Mouse (Mus musculus) retina, adult 2 months (tissue): Measurements from ENCODE around the gene Yipf3.

Experiments used
- DNase-seq: peaks from one replicate; pipeline ENCODE4 v3.0.0-alpha.2; 2012; ENCODE audit warnings: low read depth, low spot score

The Yipf3 gene

GRCm38 (mm10) chr17:46247512-46248188 lies at the start of gene Yipf3, which contains the start of gene Polr1c:
Gene Yipf3, plus strand, starts transcription at chr17:46248080.
Gene Polr1c, minus strand, starts transcription at chr17:46248054.
- DNase-seq, result peak; percentile 83

GRCm38 (mm10) chr17:46201151-46201550 lies 46.7 kb upstream of the Yipf3 start:
- DNase-seq, result no peak

GRCm38 (mm10) chr17:46202421-46203071 lies 45.3 kb upstream of the Yipf3 start, which contains the start of the genes Polh and Xpo5:
Gene Polh, minus strand, starts transcription at chr17:46202645.
Gene Xpo5, plus strand, starts transcription at chr17:46202782.
- peak; percentile 90 for DNase-seq

DNA sequence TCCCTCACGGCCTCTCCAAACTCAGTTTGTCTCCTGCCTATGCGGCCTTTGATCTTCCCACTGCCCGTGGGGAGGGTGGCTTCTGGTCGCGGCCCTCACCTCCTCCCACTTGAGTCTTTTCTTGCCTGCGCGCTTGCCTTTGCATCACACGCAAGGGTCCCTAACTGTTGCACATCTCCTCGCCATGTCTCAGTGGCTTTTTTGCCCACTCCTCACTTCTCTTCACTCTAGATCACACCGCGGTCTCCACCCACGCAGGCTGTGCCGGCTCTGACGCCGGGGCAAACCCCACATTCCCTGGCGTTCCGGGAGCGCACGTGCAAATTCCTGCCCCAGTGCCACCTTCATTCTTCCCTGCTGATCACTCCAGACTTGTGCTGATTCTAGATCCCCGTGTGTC lies 44.8 kb upstream of the Yipf3 start:
- no peak for DNase-seq

DNA sequence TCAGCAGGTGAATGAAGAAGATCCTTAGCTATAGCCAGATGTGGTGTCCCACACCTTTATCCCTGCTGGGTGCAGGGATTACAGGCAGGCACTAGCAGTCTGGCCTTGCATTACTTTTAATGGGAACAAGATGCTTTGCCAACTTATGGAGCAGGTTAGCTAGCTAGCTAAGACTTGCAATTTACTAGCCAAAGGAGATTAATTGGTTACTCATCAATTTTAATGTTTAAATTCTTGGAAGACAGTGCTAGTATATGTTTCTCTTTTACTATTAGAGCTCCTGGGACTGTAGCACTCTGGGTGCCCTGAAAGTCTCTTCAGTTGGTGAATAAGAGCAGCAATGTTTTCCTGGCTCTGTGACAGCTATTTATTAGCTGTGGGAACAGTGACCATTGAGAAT lies 41.2 kb upstream of the Yipf3 start:
- no peak for DNase-seq

DNA sequence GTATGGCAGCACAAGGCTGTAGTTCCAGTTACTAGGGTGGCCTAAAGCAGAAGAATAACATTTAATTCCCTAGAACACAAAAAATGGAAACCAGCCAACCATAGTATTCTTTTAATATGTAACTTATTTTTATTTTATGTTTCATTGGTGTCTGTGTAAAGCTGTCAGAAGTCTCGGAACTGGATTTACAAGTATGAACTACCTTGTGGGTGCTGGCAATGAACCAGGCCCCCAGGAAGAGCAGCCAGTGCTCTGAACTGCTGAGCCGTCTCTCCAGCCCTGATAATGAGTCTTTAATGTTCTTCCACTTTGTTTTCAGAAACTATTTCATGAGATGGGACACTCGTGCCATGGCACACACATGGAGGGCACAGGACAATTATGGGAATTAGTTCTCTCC lies 37.3 kb upstream of the Yipf3 start:
- no peak for DNase-seq

DNA sequence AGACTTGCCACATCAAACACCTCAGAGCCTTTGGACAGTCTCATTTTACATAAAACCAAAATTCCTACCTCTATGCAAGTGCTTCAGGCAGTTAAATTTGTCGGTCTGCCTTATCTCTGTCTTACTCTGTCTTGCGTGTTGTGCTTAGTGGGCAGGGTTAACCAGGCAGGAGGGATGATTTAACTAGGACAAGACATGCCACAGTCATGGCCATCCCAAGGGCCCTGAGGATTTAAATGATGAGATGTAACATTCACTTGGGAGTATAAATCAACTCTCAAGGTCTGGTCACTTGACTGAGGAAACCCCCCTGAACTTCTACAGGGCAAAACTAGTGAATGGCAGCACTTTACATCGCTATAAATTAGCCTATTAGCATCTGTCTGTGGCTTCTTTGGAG lies 26.3 kb upstream of the Yipf3 start:
- no peak for DNase-seq

DNA sequence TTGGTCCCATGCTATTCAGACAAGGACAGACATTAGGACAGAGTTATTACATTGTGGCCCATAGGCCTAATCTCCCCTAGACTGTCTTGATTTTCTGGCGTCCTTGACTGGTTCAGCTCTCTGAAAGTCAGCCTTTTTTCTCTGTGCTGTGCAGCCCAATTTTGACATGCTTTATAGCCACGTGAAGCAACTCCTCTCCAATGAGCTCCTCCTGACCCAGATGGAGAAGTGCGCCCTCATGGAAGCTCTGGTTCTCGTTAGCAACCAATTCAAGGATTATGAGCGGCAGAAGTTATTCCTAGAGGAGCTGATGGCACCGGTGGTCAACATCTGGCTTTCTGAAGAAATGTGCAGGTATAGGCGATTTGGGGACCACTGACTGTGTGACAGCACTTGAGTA lies 20.3 kb upstream of the Yipf3 start:
- DNase-seq, result no peak

DNA sequence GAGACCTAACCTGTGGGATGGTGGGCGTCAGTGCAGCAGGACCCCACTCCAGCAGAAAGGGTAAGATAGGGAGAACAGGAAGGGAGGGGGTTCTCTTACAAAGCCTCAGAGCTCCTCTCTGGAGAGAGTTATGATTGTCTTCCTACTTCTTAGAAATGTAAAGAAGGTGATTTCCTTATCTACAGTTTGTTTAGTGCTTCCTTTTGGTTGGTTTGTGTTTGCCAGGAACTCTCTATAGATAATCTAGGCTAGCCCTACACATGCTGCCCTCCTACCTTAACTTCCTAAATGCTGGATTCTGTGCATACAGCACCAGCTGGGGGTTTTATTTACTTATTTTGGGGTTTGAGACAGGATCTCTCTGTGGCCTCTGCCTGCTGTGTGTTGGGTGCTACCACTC lies 11.8 kb upstream of the Yipf3 start:
- DNase-seq, result no peak

DNA sequence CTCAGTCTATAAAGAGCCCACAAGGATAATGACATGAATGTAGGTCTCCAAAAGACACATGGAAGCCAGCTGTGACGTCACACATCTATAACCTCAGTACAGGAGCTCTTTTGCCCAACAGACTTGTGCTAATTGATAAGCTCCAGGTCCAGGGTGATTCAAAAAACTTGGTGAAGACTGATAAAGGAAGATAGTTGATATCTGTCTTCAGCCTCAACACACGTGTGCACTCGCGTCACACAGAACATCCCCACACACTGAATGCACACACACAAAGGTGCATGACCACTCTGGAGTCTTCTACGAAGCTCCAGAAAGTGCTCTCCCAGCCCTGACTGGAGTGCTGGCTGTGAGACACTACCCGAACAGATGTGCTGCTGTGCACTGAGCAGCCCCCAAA lies 10.8 kb upstream of the Yipf3 start:
- no peak for DNase-seq

GRCm38 (mm10) chr17:46237480-46237879 lies 10.4 kb upstream of the Yipf3 start:
- no peak for DNase-seq

DNA sequence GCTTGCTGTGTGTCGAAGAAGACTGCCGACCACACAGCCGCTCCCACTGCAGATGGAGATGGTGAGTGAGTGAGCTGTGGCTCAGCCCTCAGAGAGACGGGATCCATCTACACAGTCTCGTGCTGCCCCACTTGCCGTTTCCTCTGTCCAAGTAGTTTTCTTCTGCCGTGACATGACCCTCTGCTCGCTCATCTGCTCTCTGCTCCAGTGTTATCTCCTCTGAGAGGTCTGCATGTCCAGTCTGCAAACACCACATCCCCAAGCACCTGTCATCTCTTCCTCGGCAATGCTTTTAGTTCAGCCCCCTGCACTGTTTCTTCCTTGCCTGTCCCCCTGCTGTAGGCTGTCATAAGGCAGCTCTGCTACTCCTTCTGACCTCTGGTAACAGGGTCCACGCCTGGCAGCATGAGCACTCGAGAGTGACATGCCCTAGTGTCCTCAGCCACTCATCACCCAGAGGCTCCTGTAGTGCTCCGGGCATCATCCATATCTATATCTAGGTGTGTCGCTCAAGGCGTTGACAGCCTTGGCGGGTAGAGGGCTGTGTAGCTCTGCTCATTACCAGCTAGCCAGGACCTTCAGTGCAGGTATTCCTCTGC lies 8.3 kb upstream of the Yipf3 start:
- no peak for DNase-seq

- no peak for DNase-seq
Measured at GRCm38 (mm10) chr17:46241471-46241870, 6.4 kb upstream of the Yipf3 start.

DNA sequence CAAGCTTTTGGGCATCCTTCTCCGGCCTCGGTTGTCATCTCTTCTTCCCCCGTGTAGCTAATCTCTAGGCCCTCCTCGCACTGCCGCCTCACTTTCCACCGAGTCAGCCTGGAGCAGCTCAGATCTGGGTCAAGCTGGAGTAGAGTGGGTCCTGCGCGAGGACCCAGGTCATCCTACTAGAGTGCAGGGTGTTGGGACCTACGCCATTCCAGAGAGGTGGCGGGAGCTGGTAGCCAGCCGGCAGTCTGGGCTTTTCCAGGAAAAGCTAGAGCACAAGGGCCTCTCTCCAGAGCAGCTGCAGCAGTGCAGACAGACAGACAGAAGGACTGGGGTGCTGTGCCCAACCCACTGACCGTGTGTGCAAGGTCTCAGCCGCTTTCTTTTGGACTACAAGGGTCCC lies 5.6 kb upstream of the Yipf3 start:
- DNase-seq, result no peak

DNA sequence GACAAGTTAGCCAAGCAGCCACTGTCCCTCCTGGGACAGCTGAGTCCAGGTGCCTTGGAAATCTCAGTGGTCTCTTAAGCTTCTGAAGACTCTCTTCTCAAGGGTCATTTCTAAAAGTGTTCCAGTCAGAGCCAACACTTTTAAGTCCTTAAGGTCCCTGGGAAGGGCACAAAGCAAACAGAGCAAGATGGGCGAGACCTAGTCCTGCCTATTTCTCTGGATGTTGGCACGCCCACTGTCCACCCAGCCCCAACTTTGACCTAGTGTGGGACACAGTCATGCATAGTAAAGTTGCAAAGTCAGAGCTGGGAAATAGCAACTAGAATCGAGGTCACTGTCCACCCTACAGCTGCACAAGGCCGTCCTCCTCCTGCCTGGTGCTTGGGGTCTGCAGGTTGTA lies 4.9 kb upstream of the Yipf3 start:
- DNase-seq, result no peak

GRCm38 (mm10) chr17:46243624-46244023 lies 4.3 kb upstream of the Yipf3 start:
- no peak for DNase-seq

- DNase-seq, result no peak
Measured at GRCm38 (mm10) chr17:46244579-46244978, 3.3 kb upstream of the Yipf3 start.

- DNase-seq, result no peak
Measured at GRCm38 (mm10) chr17:46248189-46248522, 276 bp downstream of the Yipf3 start.

DNA sequence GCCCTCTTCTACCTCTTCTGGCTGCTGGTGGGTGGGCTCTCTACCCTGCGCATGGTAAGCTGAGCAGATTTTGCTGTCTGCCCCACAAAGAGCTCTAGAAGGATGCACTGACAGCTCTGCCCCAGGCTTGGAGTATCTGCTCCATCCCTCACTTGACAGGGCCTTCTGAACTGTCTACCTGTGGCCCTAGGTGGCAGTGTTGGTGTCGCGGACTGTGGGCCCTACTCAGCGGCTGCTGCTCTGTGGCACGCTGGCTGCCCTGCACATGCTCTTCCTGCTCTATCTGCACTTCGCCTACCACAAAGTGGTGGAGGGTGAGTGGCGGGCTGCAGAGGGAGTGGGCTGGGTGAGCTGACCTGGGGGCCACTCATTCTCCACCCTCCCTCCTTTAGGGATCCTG lies 3.3 kb downstream of the Yipf3 start:
- no peak for DNase-seq

DNA sequence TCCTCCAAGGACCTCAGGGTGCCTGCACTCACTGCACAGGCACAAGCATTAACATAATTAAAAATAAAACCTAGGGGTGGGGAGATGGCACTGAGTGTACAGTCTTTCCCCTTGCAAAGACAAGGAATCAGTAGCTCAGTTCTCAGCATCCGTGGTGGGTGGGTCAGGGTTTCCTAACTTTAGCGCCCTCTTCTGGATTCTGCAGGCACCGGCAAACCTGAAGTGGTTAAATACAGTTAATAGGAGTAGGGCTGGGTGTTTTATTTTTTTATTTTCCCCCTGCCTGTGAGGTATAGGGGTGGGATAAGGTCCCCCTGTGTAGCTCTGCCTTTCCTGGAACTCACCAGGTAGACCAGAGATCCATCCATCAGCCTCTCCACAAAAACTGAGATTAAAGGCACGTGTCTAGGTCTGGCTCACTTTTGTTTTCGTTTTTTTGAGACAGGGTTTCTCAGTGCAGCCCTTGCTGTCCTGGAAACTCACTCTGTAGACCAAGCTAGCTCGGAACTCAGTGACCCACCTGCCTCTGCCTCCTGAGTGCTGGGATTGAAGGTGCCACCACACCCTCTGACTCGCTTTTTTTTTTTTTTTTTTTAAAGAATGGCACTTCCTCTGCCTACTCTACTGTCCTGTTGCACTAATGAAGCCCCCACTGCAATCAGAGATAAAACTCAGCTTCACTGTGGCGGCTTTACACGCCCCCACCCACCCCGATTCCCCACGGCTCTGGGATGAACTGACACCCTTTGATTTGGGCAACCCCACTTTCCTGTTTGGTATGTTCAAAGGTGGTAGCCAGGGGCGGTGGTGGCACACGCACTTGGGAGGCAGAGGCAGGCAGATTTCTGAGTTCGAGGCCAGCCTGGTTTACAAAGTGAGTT lies 4.9 kb downstream of the Yipf3 start:
- no peak for DNase-seq

DNA sequence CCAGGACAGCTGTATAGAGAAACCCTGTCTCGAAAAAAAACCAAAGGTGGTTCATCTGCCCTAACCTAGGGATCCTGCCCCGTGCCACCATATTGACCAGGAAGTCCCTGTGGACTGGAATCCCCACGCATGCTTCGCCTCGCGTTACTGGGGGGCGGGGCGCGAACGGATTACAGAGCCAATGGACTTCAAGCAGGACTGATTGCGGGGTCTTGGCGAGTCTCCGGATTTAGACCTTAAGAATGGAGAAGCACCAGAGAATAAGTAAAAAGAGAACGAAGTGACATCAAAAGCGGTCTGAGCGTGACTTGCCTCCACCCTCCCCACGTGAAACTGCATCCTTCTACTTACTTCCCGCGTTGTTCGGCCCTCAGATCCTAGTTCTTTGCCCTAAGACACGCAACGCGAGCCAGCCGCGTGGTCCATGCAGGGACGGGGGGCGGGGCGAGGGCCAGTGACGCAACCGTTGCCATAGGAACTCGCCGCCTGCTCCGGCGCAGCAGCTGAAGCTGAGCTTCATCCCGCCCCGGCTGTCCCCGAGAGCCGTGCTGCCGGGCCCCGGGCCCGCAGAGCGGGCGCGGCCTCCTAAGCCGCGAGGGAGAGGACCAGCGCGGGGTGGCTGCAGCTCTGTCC lies 5.7 kb downstream of the Yipf3 start, which contains the start of gene Lrrc73:
Gene Lrrc73, plus strand, starts transcription at position 80 of the 633 bp plus-strand sequence.
- DNase-seq, result peak; percentile 75

GRCm38 (mm10) chr17:46254106-46254505 lies 6.2 kb downstream of the Yipf3 start:
- no peak for DNase-seq
